Comparison of ENCODE assay signal across 18 mouse cellular contexts in genomic region chr2:110007423-110008267, GRCm38 (mm10). TPM values are rescaled to one million over a fixed set of nuclear protein-coding genes. Genes with fewer than 3 reads are reported as not detected.
A peak's percentile ranks its signal among the peaks of the same experiment; 100 is the strongest.
DNase-seq lines count a peak whose midpoint lies in the region; ATAC-seq and TF ChIP-seq lines count a peak whose summit lies in the region.
"Had no signal": no experiment of that assay in that cellular context is flagged by ENCODE, and none has a peak within 500 bp of the region (broad histone marks: within the 10 kb centered on the region; RNA-seq: fewer than 3 reads in every experiment).

No protein-coding gene starts in this region.

- H3K4me1 ChIP-seq in forebrain, embryonic 12.5 days = no peaks in the 10 kb centered on the region
- H3K4me1 ChIP-seq in forebrain, embryonic 10.5 days = no peaks in the 10 kb centered on the region
- H3K4me1 ChIP-seq in stomach, embryonic 14.5 days (ENCODE audit: control insufficient read depth, insufficient read depth, low read length) = no peaks in the 10 kb centered on the region
- no peaks in the 10 kb centered on the region for H3K4me1 ChIP-seq in stomach, postnatal 0 days (replicated peaks; ENCODE audit: control insufficient read depth, insufficient read depth)
- peaks cover 45% of the 10 kb centered on the region for H3K4me1 ChIP-seq in liver, embryonic 12.5 days
- no peaks in the 10 kb centered on the region for H3K4me1 ChIP-seq in stomach, embryonic 15.5 days
- H3K4me1 ChIP-seq: embryonic facial prominence, embryonic 12.5 days; heart, embryonic 15.5 days; hindbrain, embryonic 13.5 days had no signal

- no peaks in the 10 kb centered on the region; the same call in 1 of the 2 replicates for H3K36me3 ChIP-seq in forebrain, embryonic 12.5 days (replicated peaks)
- peaks cover 30% of the 10 kb centered on the region for H3K36me3 ChIP-seq in forebrain, embryonic 10.5 days (replicated peaks)
- peaks cover 45% of the 10 kb centered on the region for H3K36me3 ChIP-seq in stomach, embryonic 14.5 days (ENCODE audit: control insufficient read depth, insufficient read depth, low read length)
- H3K36me3 ChIP-seq in stomach, postnatal 0 days (ENCODE audit: control insufficient read depth, insufficient read depth, low read length) = peaks cover 8% of the 10 kb centered on the region; the same call in 1 of the 2 replicates
- H3K36me3 ChIP-seq in liver, embryonic 12.5 days = peaks cover 41% of the 10 kb centered on the region
- H3K36me3 ChIP-seq in stomach, embryonic 15.5 days = peaks cover 26% of the 10 kb centered on the region; the same call in 1 of the 2 replicates

- H3K4me3 ChIP-seq in forebrain, embryonic 12.5 days (replicated peaks) = no peak overlapping the region
- no peak overlapping the region for H3K4me3 ChIP-seq in forebrain, embryonic 10.5 days
- H3K4me3 ChIP-seq in stomach, embryonic 14.5 days (ENCODE audit: low read depth, low read length) = no peak overlapping the region
- H3K4me3 ChIP-seq in stomach, postnatal 0 days (ENCODE audit: low read depth, low read length) = no peak overlapping the region
- H3K4me3 ChIP-seq in liver, embryonic 12.5 days = 0 out of 2 replicates have a peak overlapping the region, but pooled peaks have one; percentile 7
- H3K4me3 ChIP-seq in stomach, embryonic 15.5 days (replicated peaks) = no peak overlapping the region
- H3K4me3 ChIP-seq: embryonic facial prominence, embryonic 12.5 days; heart, embryonic 15.5 days; hindbrain, embryonic 13.5 days had no signal

- H3K9ac ChIP-seq in forebrain, embryonic 12.5 days = no peak overlapping the region
- H3K9ac ChIP-seq in stomach, embryonic 14.5 days (replicated peaks; ENCODE audit: low read depth, low read length) = no peak overlapping the region
- no peak overlapping the region for H3K9ac ChIP-seq in stomach, postnatal 0 days (ENCODE audit: low read length)
- peak overlapping the region; percentile 39; the same call in 1 of the 2 replicates for H3K9ac ChIP-seq in liver, embryonic 12.5 days
- no peak overlapping the region for H3K9ac ChIP-seq in stomach, embryonic 15.5 days
- H3K9ac ChIP-seq: embryonic facial prominence, embryonic 12.5 days; heart, embryonic 15.5 days; hindbrain, embryonic 13.5 days had no signal

- 0 out of 2 replicates have a peak, but pooled peaks have one; percentile 11 for ATAC-seq in forebrain, embryonic 12.5 days (ENCODE audit: low FRiP score)
- ATAC-seq in stomach, embryonic 14.5 days (ENCODE audit: insufficient number of reproducible peaks, insufficient read depth, low FRiP score, low read depth) = peak; percentile 60; the same call in 1 of the 2 replicates
- ATAC-seq in stomach, postnatal 0 days (ENCODE audit: low FRiP score, low TSS enrichment) = no peak
- peak; percentile 92 for ATAC-seq in liver, embryonic 12.5 days
- ATAC-seq in stomach, embryonic 15.5 days (ENCODE audit: insufficient read depth, low FRiP score, low read depth) = peak; percentile 71
- ATAC-seq: forebrain, embryonic 16.5 days; midbrain, embryonic 16.5 days had no signal

- no peak for DNase-seq in forebrain, embryonic 10.5 days (ENCODE audit: extremely low spot score, low spot score)
- DNase-seq in stomach, postnatal 0 days (ENCODE audit: low spot score) = no peak
- no peak for DNase-seq in layer of hippocampus, postnatal 14 days (ENCODE audit: low spot score in 2 of 2)
- no peak for DNase-seq in testis, postnatal 10 days (ENCODE audit: low spot score)
- DNase-seq: adrenal gland, adult 2 months; gastrocnemius, postnatal 25 days; kidney, adult 8-10 months; kidney, postnatal 4 days; lung, adult 2 months had no signal

- H3K27me3 ChIP-seq in forebrain, embryonic 12.5 days = no peaks in the 10 kb centered on the region
- H3K27me3 ChIP-seq in forebrain, embryonic 10.5 days (ENCODE audit: poor library complexity, severe bottlenecking) = no peaks in the 10 kb centered on the region
- H3K27me3 ChIP-seq in stomach, embryonic 14.5 days (ENCODE audit: control insufficient read depth, insufficient read depth, low read length) = no peaks in the 10 kb centered on the region
- H3K27me3 ChIP-seq in stomach, postnatal 0 days (ENCODE audit: control insufficient read depth, insufficient read depth, low read length) = no peaks in the 10 kb centered on the region
- H3K27me3 ChIP-seq in liver, embryonic 12.5 days (replicated peaks) = no peaks in the 10 kb centered on the region
- H3K27me3 ChIP-seq in stomach, embryonic 15.5 days (replicated peaks) = no peaks in the 10 kb centered on the region
- H3K27me3 ChIP-seq: embryonic facial prominence, embryonic 12.5 days; heart, embryonic 15.5 days; hindbrain, embryonic 13.5 days had no signal

- TF ChIP-seq EP300 in stomach, postnatal 0 days (optimal IDR thresholded peaks at IDR 0.05) = no peak

- H3K9me3 ChIP-seq in forebrain, embryonic 12.5 days = no peaks in the 10 kb centered on the region
- H3K9me3 ChIP-seq in forebrain, embryonic 10.5 days = no peaks in the 10 kb centered on the region
- no peaks in the 10 kb centered on the region for H3K9me3 ChIP-seq in stomach, embryonic 14.5 days (ENCODE audit: control insufficient read depth, low read depth, low read length)
- H3K9me3 ChIP-seq in stomach, postnatal 0 days (ENCODE audit: control insufficient read depth, low read length) = no peaks in the 10 kb centered on the region
- H3K9me3 ChIP-seq in liver, embryonic 12.5 days (replicated peaks) = no peaks in the 10 kb centered on the region
- no peaks in the 10 kb centered on the region for H3K9me3 ChIP-seq in stomach, embryonic 15.5 days
- H3K9me3 ChIP-seq: embryonic facial prominence, embryonic 12.5 days; heart, embryonic 15.5 days; hindbrain, embryonic 13.5 days had no signal

- H3K4me2 ChIP-seq in forebrain, embryonic 12.5 days = no peak overlapping the region
- H3K4me2 ChIP-seq in stomach, embryonic 14.5 days (replicated peaks; ENCODE audit: low read depth, low read length) = no peak overlapping the region
- H3K4me2 ChIP-seq in stomach, postnatal 0 days (replicated peaks; ENCODE audit: low read depth) = no peak overlapping the region
- peak overlapping the region; percentile 58 for H3K4me2 ChIP-seq in liver, embryonic 12.5 days
- H3K4me2 ChIP-seq in stomach, embryonic 15.5 days = no peak overlapping the region
- H3K4me2 ChIP-seq: embryonic facial prominence, embryonic 12.5 days; heart, embryonic 15.5 days; hindbrain, embryonic 13.5 days had no signal

- WGBS in forebrain, embryonic 12.5 days = 94% methylated on average over 10 of the region's 10 CpGs
- 92% methylated on average over 10 of the region's 10 CpGs for WGBS in forebrain, embryonic 10.5 days
- 83% methylated on average over 10 of the region's 10 CpGs for WGBS in stomach, embryonic 14.5 days
- 75% methylated on average over 10 of the region's 10 CpGs for WGBS in stomach, postnatal 0 days
- WGBS in liver, embryonic 12.5 days (ENCODE audit: insufficient replicate concordance) = 54% methylated on average over 10 of the region's 10 CpGs
- WGBS in stomach, embryonic 15.5 days = 78% methylated on average over 10 of the region's 10 CpGs

- no peak overlapping the region for H3K27ac ChIP-seq in forebrain, embryonic 12.5 days
- no peak overlapping the region for H3K27ac ChIP-seq in forebrain, embryonic 10.5 days
- H3K27ac ChIP-seq in stomach, embryonic 14.5 days (ENCODE audit: low read length) = no peak overlapping the region
- no peak overlapping the region for H3K27ac ChIP-seq in stomach, postnatal 0 days (replicated peaks)
- H3K27ac ChIP-seq in liver, embryonic 12.5 days = peak overlapping the region; percentile 75
- H3K27ac ChIP-seq in stomach, embryonic 15.5 days = no peak overlapping the region
- H3K27ac ChIP-seq: embryonic facial prominence, embryonic 12.5 days; heart, embryonic 15.5 days; hindbrain, embryonic 13.5 days had no signal

- TF ChIP-seq CTCF in stomach, postnatal 0 days (IDR thresholded peaks at IDR 0.05; ENCODE audit: low read depth) = no peak

RNA-seq across cellular contexts. Expression of gene Ccdc34, which starts 10.0 kb away (rescaled TPM):
- polyA plus RNA-seq in forebrain, embryonic 12.5 days (2016; fragmentation: Nextera tagmentation; extraction: Ambion mirVana) = 66.8 and 68.5 TPM in 2 replicates
- 58.9 and 63.7 TPM in 2 replicates for polyA plus RNA-seq in forebrain, embryonic 10.5 days (2016; fragmentation: Nextera tagmentation; extraction: Ambion mirVana)
- 53.0 and 53.8 TPM in 2 replicates for polyA plus RNA-seq in stomach, embryonic 14.5 days (2014; fragmentation: Nextera tagmentation; extraction: Ambion mirVana)
- polyA plus RNA-seq in stomach, postnatal 0 days (2015; fragmentation: Nextera tagmentation; extraction: Ambion mirVana) = 16.1 and 18.7 TPM in 2 replicates
- polyA plus RNA-seq in liver, embryonic 12.5 days (2016; fragmentation: Nextera tagmentation; extraction: Ambion mirVana) = 26.8 and 28.3 TPM in 2 replicates
- 47.4 and 47.6 TPM in 2 replicates for polyA plus RNA-seq in stomach, embryonic 15.5 days (2015; fragmentation: Nextera tagmentation; extraction: Ambion mirVana)
- total RNA-seq in layer of hippocampus, postnatal 14 days (2021) = 10 to 100 TPM; 22.4 to 24.7 TPM
